Mouse (Mus musculus): ENCODE results near the gene Nkrf. TPM values are rescaled to one million over a fixed set of nuclear protein-coding genes. Genes with fewer than 3 reads are reported as not detected.

The Nkrf gene
- polyA plus RNA-seq (2012; rRNA removed) = 11.8 and 12.7 TPM in 2 replicates

DNA sequence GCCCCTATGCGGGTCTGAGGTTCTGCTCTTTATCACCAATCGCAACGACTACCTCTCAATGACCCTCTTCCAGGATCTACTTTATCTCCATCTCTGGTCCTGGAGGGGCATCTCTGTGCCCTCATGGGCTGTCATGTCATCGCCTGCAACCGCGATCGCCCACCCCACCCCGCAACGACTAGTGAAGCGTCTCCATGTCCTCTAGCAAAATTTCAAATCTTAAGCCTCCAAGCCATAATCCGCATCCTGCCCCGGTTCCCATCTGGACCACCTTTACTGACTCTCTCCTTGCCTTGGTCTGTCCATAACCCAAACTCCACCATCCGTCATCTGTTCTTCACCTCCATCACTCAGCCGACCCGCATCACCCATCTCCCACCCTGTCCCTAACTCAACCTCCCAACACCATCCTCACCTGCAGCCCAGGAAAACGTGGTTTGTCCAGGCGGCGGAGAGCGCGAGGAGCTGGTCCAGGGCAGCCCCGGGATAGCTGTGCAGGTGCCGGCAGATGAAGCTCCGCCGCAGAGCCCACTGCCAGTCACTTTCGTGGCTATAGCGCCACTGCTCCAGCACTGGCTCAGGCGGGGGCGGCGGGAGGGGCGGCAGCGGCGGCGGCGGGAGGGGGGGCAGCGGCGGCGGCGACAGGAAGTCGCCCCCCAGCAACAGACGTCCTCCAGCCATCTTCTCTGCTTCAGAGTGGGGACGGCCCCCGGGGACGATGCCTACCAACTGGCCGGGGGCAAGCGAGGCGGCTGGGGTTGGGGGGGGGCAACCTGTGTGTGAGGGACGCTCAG lies at the start of gene Nkrf:
Gene Nkrf (minus strand): TSS at position 579 of the 794 bp plus-strand sequence.

GRCm38 (mm10) chrX:36873765-36874164 lies 28.9 kb downstream of the Nkrf start, which contains the start of the genes Ube2a and C330007P06Rik:
TSS of gene Ube2a (plus strand) at chrX:36873900.
TSS of gene C330007P06Rik (minus strand) at chrX:36874111.

Other genes with a start within 250 kb of the Nkrf start
- 0.76 and 0.80 TPM in 2 replicates for gene Slc25a43, start 159.2 kb downstream of the Nkrf start, polyA plus RNA-seq (2012; rRNA removed)
- gene Slc25a5, start 107.2 kb downstream of the Nkrf start, polyA plus RNA-seq (2012; rRNA removed) = 415 and 481 TPM in 2 replicates
- gene Ube2a, start 29.0 kb downstream of the Nkrf start, polyA plus RNA-seq (2012; rRNA removed) = 43.0 and 44.7 TPM in 2 replicates
- 20.1 and 22.0 TPM in 2 replicates for gene C330007P06Rik, start 28.8 kb downstream of the Nkrf start, polyA plus RNA-seq (2012; rRNA removed)
- 50.7 and 52.5 TPM in 2 replicates for gene Sept6, start 88.9 kb upstream of the Nkrf start, polyA plus RNA-seq (2012; rRNA removed)
- gene Sowahd, start 145.9 kb upstream of the Nkrf start, polyA plus RNA-seq (2012; rRNA removed) = not detected in 2 replicates
- gene Rpl39, start 182.5 kb upstream of the Nkrf start, polyA plus RNA-seq (2012; rRNA removed) = 779 and 800 TPM in 2 replicates
- gene Upf3b, start 207.4 kb upstream of the Nkrf start, polyA plus RNA-seq (2012; rRNA removed) = 43.8 and 50.5 TPM in 2 replicates
- gene Nkap, start 223.9 kb upstream of the Nkrf start, polyA plus RNA-seq (2012; rRNA removed) = 9.3 and 9.5 TPM in 2 replicates

Data from central nervous system, embryonic 14 days (tissue).